Mouse (Mus musculus): ENCODE measurements around the gene Krtap13.
"Not testable (repeated sequence)": the region's sequence is repeated elsewhere in the genome, so short reads cannot be mapped to it uniquely, and the experiment has no call there.

Krtap13 gene

GRCm38 (mm10) chr16:88751535-88751934 lies at the start of gene Krtap13:
Gene Krtap13, minus strand, starts transcription at chr16:88751635.
- not testable (repeated sequence) for DNase-seq (ENCODE audit: low spot score)

GRCm38 (mm10) chr16:88786786-88787185 lies 35.4 kb upstream of the Krtap13 start:
- no peak for DNase-seq (ENCODE audit: low spot score)

GRCm38 (mm10) chr16:88777596-88777995 lies 26.2 kb upstream of the Krtap13 start, which contains the start of gene Gm5965:
Gene Gm5965, plus strand, starts transcription at chr16:88777896.
- DNase-seq (ENCODE audit: low spot score), result no peak

GRCm38 (mm10) chr16:88774106-88774505 lies 22.7 kb upstream of the Krtap13 start, which contains the start of gene 2310057N15Rik:
Gene 2310057N15Rik, minus strand, starts transcription at chr16:88774206.
- DNase-seq (ENCODE audit: low spot score), result no peak

GRCm38 (mm10) chr16:88758547-88758946 lies 7.1 kb upstream of the Krtap13 start, which contains the start of gene 2310034C09Rik:
Gene 2310034C09Rik, plus strand, starts transcription at chr16:88758847.
- DNase-seq (ENCODE audit: low spot score), result not testable (repeated sequence)

GRCm38 (mm10) chr16:88747943-88748342 lies 3.5 kb downstream of the Krtap13 start:
- DNase-seq (ENCODE audit: low spot score), result no peak

- DNase-seq (ENCODE audit: low spot score), result no peak
Measured at GRCm38 (mm10) chr16:88744750-88745340, 6.6 kb downstream of the Krtap13 start.

- DNase-seq (ENCODE audit: low spot score), result no peak
Measured at GRCm38 (mm10) chr16:88735391-88735790, 16.0 kb downstream of the Krtap13 start.

- DNase-seq (ENCODE audit: low spot score), result no peak
Measured at GRCm38 (mm10) chr16:88728812-88729275, 22.6 kb downstream of the Krtap13 start, which contains the start of gene Krtap13-1. Gene Krtap13-1, plus strand, starts transcription at chr16:88728862.

GRCm38 (mm10) chr16:88720031-88720430 lies 31.4 kb downstream of the Krtap13 start:
- no peak for DNase-seq (ENCODE audit: low spot score)

GRCm38 (mm10) chr16:88716549-88716948 lies 34.9 kb downstream of the Krtap13 start:
- no peak for DNase-seq (ENCODE audit: low spot score)

GRCm38 (mm10) chr16:88711245-88711644 lies 40.2 kb downstream of the Krtap13 start:
- DNase-seq (ENCODE audit: low spot score), result no peak

GRCm38 (mm10) chr16:88710757-88711156 lies 40.7 kb downstream of the Krtap13 start:
- no peak for DNase-seq (ENCODE audit: low spot score)

- no peak for DNase-seq (ENCODE audit: low spot score)
Measured at GRCm38 (mm10) chr16:88707496-88708012, 43.9 kb downstream of the Krtap13 start, which contains the start of gene 2310061N02Rik. Gene 2310061N02Rik, minus strand, starts transcription at chr16:88707962.

GRCm38 (mm10) chr16:88701072-88701864 lies 50.2 kb downstream of the Krtap13 start:
- no peak for DNase-seq (ENCODE audit: low spot score)

All from testis, postnatal 14 days (tissue).